Mouse (Mus musculus) G1E-ER4 (cell line): ENCODE data around the gene Dpp6. TPM values are rescaled to one million over a fixed set of nuclear protein-coding genes. Genes with fewer than 3 reads are reported as not detected.

Experiments used
- GATA1 ChIP-seq: IDR thresholded peaks from one replicate; pipeline ENCODE4 v1.8.0; 2012; ENCODE audit warnings: low read length, inconsistent platforms
- polyA plus RNA-seq: library from polyadenylated mRNA; stranded (reverse); fragments of >175 nt; gene quantifications from 2 replicates; pipeline ENCODE4 v1.2.3, GENCODE M21; 2012

Gene Dpp6
- polyA plus RNA-seq, 1 experiment, result not detected

- no peak for TF ChIP-seq GATA1
Observed at GRCm38 (mm10) chr5:27767948-27768347, 950.9 kb downstream of the Dpp6 start.
